ENCODE assay signal across 20 mouse cellular contexts in genomic region chr11:115104769-115105563, GRCm38 (mm10). TPM values are rescaled to one million over a fixed set of nuclear protein-coding genes. Genes with fewer than 3 reads are reported as not detected.
"Had no signal": no experiment of that assay in that cellular context is flagged by ENCODE, and none has a peak within 500 bp of the region (broad histone marks: within the 10 kb centered on the region; RNA-seq: fewer than 3 reads in every experiment).

No protein-coding gene starts in this region.

- DNase-seq: kidney, adult 8-10 months; kidney, postnatal 25 days; layer of hippocampus, postnatal 36 days; liver; lung, adult 18-20 months; lung, postnatal 4 days; right cerebral cortex, adult 18-20 months; right cerebral cortex, postnatal 25 days; thymus, postnatal 4 days had no signal

- H3K4me3 ChIP-seq: limb, embryonic 12.5 days; midbrain, embryonic 13.5 days; neural tube, embryonic 13.5 days had no signal

- H3K9ac ChIP-seq: limb, embryonic 12.5 days; liver, embryonic 14.5 days; midbrain, embryonic 13.5 days; neural tube, embryonic 13.5 days had no signal

- ATAC-seq: intestine, postnatal 0 days; midbrain, embryonic 13.5 days had no signal

- H3K27ac ChIP-seq: liver, embryonic 14.5 days; midbrain, embryonic 13.5 days; neural tube, embryonic 13.5 days had no signal

- H3K36me3 ChIP-seq: limb, embryonic 12.5 days; midbrain, embryonic 13.5 days; neural tube, embryonic 13.5 days had no signal

- H3K4me2 ChIP-seq: limb, embryonic 12.5 days; midbrain, embryonic 13.5 days; neural tube, embryonic 13.5 days had no signal

- H3K27me3 ChIP-seq: midbrain, embryonic 13.5 days; neural tube, embryonic 13.5 days had no signal

- H3K9me3 ChIP-seq: midbrain, embryonic 13.5 days; neural tube, embryonic 13.5 days had no signal

RNA-seq across cellular contexts. Expression of gene Cd300e, which starts 43.0 kb away (rescaled TPM):
- total RNA-seq: layer of hippocampus, postnatal 36 days; left cerebral cortex, postnatal 25 days; megakaryocyte-erythroid progenitor cell, adult 5-6 weeks had no signal
- polyA plus RNA-seq: kidney, embryonic 16.5 days; limb, embryonic 12.5 days; midbrain, embryonic 13.5 days; neural tube, embryonic 13.5 days had no signal

RNA-seq across cellular contexts. Expression of gene Cd300ld3, which starts 56.8 kb away (rescaled TPM):
- total RNA-seq: layer of hippocampus, postnatal 36 days had no signal
- polyA plus RNA-seq: intestine, postnatal 0 days; kidney, embryonic 16.5 days; limb, embryonic 12.5 days; lung, embryonic 16.5 days; midbrain, embryonic 13.5 days; neural tube, embryonic 13.5 days; stomach, embryonic 16.5 days; thymus, postnatal 0 days had no signal
